Comparison of ENCODE assay signal across 8 mouse cellular contexts in genomic region chr11:86545556-86545955, GRCm38 (mm10). TPM values are rescaled to one million over a fixed set of nuclear protein-coding genes. Genes with fewer than 3 reads are reported as not detected.
A peak's percentile ranks its signal among the peaks of the same experiment; 100 is the strongest.
DNase-seq lines count a peak whose midpoint lies in the region; ATAC-seq and TF ChIP-seq lines count a peak whose summit lies in the region.

No protein-coding gene starts in this region.

- peak overlapping the region; percentile 58 for H3K4me2 ChIP-seq in lung, postnatal 0 days (replicated peaks; ENCODE audit: low read depth, low read length)
- H3K4me2 ChIP-seq in limb, embryonic 12.5 days = peak overlapping the region; percentile 58

- peak overlapping the region; percentile 95 for H3K9ac ChIP-seq in lung, postnatal 0 days (replicated peaks; ENCODE audit: low read depth)
- peak overlapping the region; percentile 97 for H3K9ac ChIP-seq in limb, embryonic 12.5 days (replicated peaks)

- H3K27me3 ChIP-seq in lung, postnatal 0 days (replicated peaks; ENCODE audit: insufficient read depth, low read length) = no peaks in the 10 kb centered on the region
- no peaks in the 10 kb centered on the region for H3K27me3 ChIP-seq in limb, embryonic 12.5 days
- no peaks in the 10 kb centered on the region for H3K27me3 ChIP-seq in small intestine, adult 2 months (ENCODE audit: control insufficient read depth, insufficient read depth, low read length)

- no peak for ATAC-seq in lung, postnatal 0 days
- ATAC-seq in limb, embryonic 12.5 days (ENCODE audit: insufficient number of reproducible peaks, insufficient read depth, low FRiP score, low TSS enrichment, low read depth) = no peak

- TF ChIP-seq POLR2A in embryonic fibroblast, embryonic 13.5 days (IDR thresholded peaks at IDR 0.05; ENCODE audit: low read depth, low read length) = no peak
- no peak for TF ChIP-seq POLR2A in small intestine, adult 2 months (IDR thresholded peaks at IDR 0.05; ENCODE audit: low read depth, low read length)

- peak overlapping the region; percentile 90 for H3K27ac ChIP-seq in lung, postnatal 0 days (ENCODE audit: low read length)
- peak overlapping the region; percentile 74; the same call in 1 of the 2 replicates for H3K27ac ChIP-seq in embryonic fibroblast, embryonic 13.5 days (ENCODE audit: insufficient read depth, low read length)
- H3K27ac ChIP-seq in limb, embryonic 12.5 days = no peak overlapping the region
- peak overlapping the region; percentile 76; the same call in 1 of the 2 replicates for H3K27ac ChIP-seq in small intestine, adult 2 months (ENCODE audit: insufficient read depth, low read depth, low read length)

- no peak for TF ChIP-seq EP300 in lung, postnatal 0 days (IDR thresholded peaks at IDR 0.05)

- H3K36me3 ChIP-seq in lung, postnatal 0 days (ENCODE audit: insufficient read depth, low read length) = no peaks in the 10 kb centered on the region
- peaks cover 15% of the 10 kb centered on the region for H3K36me3 ChIP-seq in limb, embryonic 12.5 days
- peaks cover 11% of the 10 kb centered on the region for H3K36me3 ChIP-seq in small intestine, adult 2 months (ENCODE audit: control insufficient read depth, insufficient read depth, low read length)

- H3K9me3 ChIP-seq in lung, postnatal 0 days (ENCODE audit: low read length) = no peaks in the 10 kb centered on the region
- H3K9me3 ChIP-seq in limb, embryonic 12.5 days = no peaks in the 10 kb centered on the region

- peak overlapping the region; percentile 94 for H3K4me3 ChIP-seq in lung, postnatal 0 days (ENCODE audit: low read depth, low read length)
- H3K4me3 ChIP-seq in embryonic fibroblast, embryonic 13.5 days (ENCODE audit: insufficient read depth, low read length) = peak overlapping the region; percentile 54
- peak overlapping the region; percentile 98 for H3K4me3 ChIP-seq in limb, embryonic 12.5 days (replicated peaks)
- peak overlapping the region; percentile 2; the same call in 1 of the 2 replicates for H3K4me3 ChIP-seq in small intestine, adult 2 months (ENCODE audit: low read depth, low read length)

- peaks cover 7% of the 10 kb centered on the region; the same call in 1 of the 2 replicates for H3K4me1 ChIP-seq in lung, postnatal 0 days (ENCODE audit: insufficient read depth, low read depth, low read length)
- H3K4me1 ChIP-seq in embryonic fibroblast, embryonic 13.5 days (ENCODE audit: control insufficient read depth, insufficient read depth, low read length) = peaks cover 5% of the 10 kb centered on the region
- peaks cover 16% of the 10 kb centered on the region for H3K4me1 ChIP-seq in limb, embryonic 12.5 days (replicated peaks)
- no peaks in the 10 kb centered on the region for H3K4me1 ChIP-seq in small intestine, adult 2 months (ENCODE audit: control insufficient read depth, insufficient read depth, insufficient read length, low read length)

- 72% methylated on average over 8 of the region's 8 CpGs for WGBS in lung, postnatal 0 days
- 85% methylated on average over 8 of the region's 8 CpGs for WGBS in limb, embryonic 12.5 days
- 56% methylated on average over 8 of the region's 8 CpGs for WGBS in small intestine, adult 2 months

- DNase-seq in lung, postnatal 0 days (ENCODE audit: low spot score) = no peak
- no peak for DNase-seq in lung, postnatal 36 days
- no peak for DNase-seq in right cerebral cortex, adult 18-20 months
- DNase-seq in gastrocnemius, postnatal 4 days (ENCODE audit: low spot score in 2 of 2) = no peak
- no peak for DNase-seq in layer of hippocampus, adult 9-10 months (ENCODE audit: low spot score)

- TF ChIP-seq CTCF in lung, postnatal 0 days (IDR thresholded peaks at IDR 0.05) = no peak
- TF ChIP-seq CTCF in embryonic fibroblast, embryonic 13.5 days (IDR thresholded peaks at IDR 0.05; ENCODE audit: borderline replicate concordance, insufficient read depth, low read length) = no peak
- TF ChIP-seq CTCF in small intestine, adult 2 months (IDR thresholded peaks at IDR 0.05; ENCODE audit: extremely low read depth, insufficient read length, insufficient replicate concordance, low read depth, low read length) = no peak

RNA-seq across cellular contexts. Expression of gene Tubd1, which starts 0.8 kb away (rescaled TPM):
- 7.3 and 7.5 TPM in 2 replicates for polyA plus RNA-seq in lung, postnatal 0 days (2015; fragmentation: Nextera tagmentation; extraction: Ambion mirVana)
- 6.4 and 8.2 TPM in 2 replicates for polyA plus RNA-seq in embryonic fibroblast, embryonic 13.5 days (2011; ENCODE audit: insufficient read length, low read depth, missing spikeins)
- 9.8 and 11.5 TPM in 2 replicates for polyA plus RNA-seq in limb, embryonic 12.5 days (2016; fragmentation: Nextera tagmentation; extraction: Ambion mirVana)
- polyA plus RNA-seq in small intestine, adult 2 months (2012; rRNA removed) = 0.93 and 1.2 TPM in 2 replicates
- total RNA-seq in gastrocnemius, postnatal 4 days (2021) = 1 to 10 TPM; 5.0 to 5.2 TPM

RNA-seq across cellular contexts. Expression of gene Rps6kb1, which starts 1.0 kb away (rescaled TPM):
- 35.5 and 35.6 TPM in 2 replicates for polyA plus RNA-seq in lung, postnatal 0 days (2015; fragmentation: Nextera tagmentation; extraction: Ambion mirVana)
- polyA plus RNA-seq in embryonic fibroblast, embryonic 13.5 days (2011; ENCODE audit: insufficient read length, low read depth, missing spikeins) = 70.3 and 71.4 TPM in 2 replicates
- 78.3 and 83.8 TPM in 2 replicates for polyA plus RNA-seq in limb, embryonic 12.5 days (2016; fragmentation: Nextera tagmentation; extraction: Ambion mirVana)
- 1.5 and 3.9 TPM in 2 replicates for polyA plus RNA-seq in small intestine, adult 2 months (2012; rRNA removed)
- 10 to 100 TPM; 50.5 to 56.8 TPM for total RNA-seq in gastrocnemius, postnatal 4 days (2021)

Comparison
In these comparisons a context has a peak if more than half of its experiments do, and no peak if none do; other contexts are left out.
1. H3K4me3 ChIP-seq: peak in every context shown above with its lines; median percentile 98 in limb, embryonic 12.5 days; 94 in lung, postnatal 0 days; 54 in embryonic fibroblast, embryonic 13.5 days; 2 in small intestine, adult 2 months.